In the genomic region with DNA sequence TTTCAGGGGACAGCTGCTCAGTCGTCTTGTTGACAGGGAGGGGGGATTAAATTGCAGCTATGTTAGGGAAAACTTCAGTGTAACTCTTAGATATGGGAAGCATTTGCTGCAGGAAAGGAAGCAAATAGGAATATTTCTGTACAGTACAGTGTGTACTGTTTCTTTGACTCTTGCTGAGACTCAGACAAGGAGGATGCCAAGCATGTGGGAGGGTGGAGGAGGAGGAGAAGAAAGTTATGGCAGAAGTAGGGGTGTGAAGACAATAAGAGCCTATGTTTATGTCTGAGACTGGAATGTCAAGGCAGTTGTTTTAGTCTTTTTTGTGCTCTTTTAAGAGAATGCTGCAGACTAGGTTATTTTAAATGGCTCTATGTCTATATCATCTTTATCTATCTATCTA, we compare ENCODE assay signal across 24 mouse cellular contexts.
A peak's percentile ranks its signal among the peaks of the same experiment; 100 is the strongest.
DNase-seq lines count a peak whose midpoint lies in the region; ATAC-seq lines count a peak whose summit lies in the region.
"Had no signal": no experiment of that assay in that cellular context is flagged by ENCODE, and none has a peak within 500 bp of the region (broad histone marks: within the 10 kb centered on the region; RNA-seq: fewer than 3 reads in every experiment).

No protein-coding gene starts in this region.

- peak; percentile 26 for DNase-seq in left cerebral cortex, adult 11 months (ENCODE audit: low spot score)
- DNase-seq in left cerebral cortex, postnatal 10 days (ENCODE audit: extremely low spot score in 1 of 2, low spot score in 2 of 2), result no peak
- DNase-seq in testis, postnatal 14 days (ENCODE audit: low spot score), result peak; percentile 43
- no peak for DNase-seq in testis, postnatal 10 days (ENCODE audit: low spot score)
- peak; percentile 18 to 66 for DNase-seq in left cerebral cortex, postnatal 25 days (ENCODE audit: low spot score in 2 of 2)
- no peak for DNase-seq in ovary, adult 18-20 months (ENCODE audit: low spot score)
- DNase-seq: adrenal gland, postnatal 25 days; B cell, adult 2 months; cerebellum, adult 8-10 months; cerebellum, postnatal 25 days; gastrocnemius, postnatal 36 days; heart, adult 2 months; heart, postnatal 4 days; kidney, adult 8-10 months; kidney, postnatal 10 days; liver, embryonic 13.5 days; lung, adult 18-20 months; lung, postnatal 4 days; thymus, adult 18-20 months; thymus, postnatal 25 days had no signal

- no peak for ATAC-seq in erythroid progenitor cell, adult 5-6 weeks (replicated peaks; ENCODE audit: low FRiP score, poor library complexity, severe bottlenecking)
- ATAC-seq: forebrain, embryonic 14.5 days; intestine, embryonic 16.5 days; lung, postnatal 0 days had no signal

- intact Hi-C loops in left cerebral cortex, postnatal 10 days (cut with DNase I), result no loop called here
- intact Hi-C loops in left cerebral cortex, postnatal 25 days (cut with DNase I), result loop anchor here (10.0 kb wide), 1 partner anchor 191 kb away; no protein-coding TSS in a partner anchor

Comparison
In these comparisons a context has a peak if more than half of its experiments do, and no peak if none do; other contexts are left out.
1. DNase-seq: peak in left cerebral cortex, adult 11 months (single experiment), testis, postnatal 14 days (single experiment) and left cerebral cortex, postnatal 25 days (2 of 2); none in left cerebral cortex, postnatal 10 days (0 of 2), testis, postnatal 10 days (single experiment) and ovary, adult 18-20 months (single experiment).